Mouse (Mus musculus) mature B cell (primary cell): ENCODE data around the gene Mapk8.
"Not testable (repeated sequence)": the region's sequence is repeated elsewhere in the genome, so short reads cannot be mapped to it uniquely, and the experiment has no call there.

Experiments
- in situ Hi-C: fragments of 300-500 bp; cut with MboI; formaldehyde crosslinking; loops from 2 replicates; pipeline ENCODE4 v1.14.3; 2019

The Mapk8 gene

DNA sequence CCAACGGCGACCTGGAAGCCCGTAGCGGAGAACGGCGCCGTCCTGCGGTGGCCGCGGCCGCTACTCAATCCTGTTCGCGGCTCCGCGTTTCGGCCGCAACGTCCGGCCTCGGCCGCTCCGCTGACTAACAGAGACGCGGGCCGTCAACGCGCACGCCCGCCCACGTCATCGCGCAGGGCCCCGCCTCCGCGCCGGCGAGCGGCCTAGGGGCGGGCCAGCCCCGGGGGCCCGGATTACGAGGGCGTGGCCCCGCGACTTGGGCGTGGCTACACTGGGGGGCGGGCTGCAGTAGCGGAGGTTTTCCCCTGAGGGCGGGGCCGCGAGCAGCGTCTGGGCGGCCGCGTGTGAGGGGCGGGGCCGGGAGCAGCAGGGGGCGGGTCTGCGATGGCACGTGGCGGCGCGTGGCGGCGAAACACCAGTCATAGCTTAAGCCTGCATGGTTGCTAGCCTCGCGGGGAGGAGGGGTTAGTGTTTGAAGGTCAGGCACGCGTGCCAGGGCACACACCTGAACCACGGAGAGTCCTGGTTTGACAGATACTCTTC, at the start of gene Mapk8:
Mapk8 (minus strand) TSS at position 132 of the 543 bp plus-strand sequence.
- in situ Hi-C loops, result no loop called here

DNA sequence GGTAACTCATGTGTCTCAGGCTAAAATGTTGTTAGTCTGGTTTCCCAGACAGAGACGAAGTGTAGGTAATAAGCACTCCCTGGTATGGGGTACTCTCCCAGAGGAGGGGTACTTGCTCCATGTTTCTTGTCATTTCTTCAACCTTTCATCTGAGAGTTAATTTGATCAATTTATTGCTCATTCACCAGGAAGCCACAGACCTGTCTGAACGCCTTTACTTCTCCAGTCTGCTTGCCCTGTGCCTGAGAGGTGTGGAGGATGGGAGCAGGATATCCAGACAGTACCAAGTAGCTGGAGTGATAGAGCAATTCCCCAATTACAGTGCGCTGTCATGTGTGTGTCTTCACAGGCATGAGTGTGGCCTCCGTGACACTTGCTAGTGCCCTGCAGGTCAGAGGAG, 48.3 kb upstream of the Mapk8 start:
- in situ Hi-C loops, result no loop called here

DNA sequence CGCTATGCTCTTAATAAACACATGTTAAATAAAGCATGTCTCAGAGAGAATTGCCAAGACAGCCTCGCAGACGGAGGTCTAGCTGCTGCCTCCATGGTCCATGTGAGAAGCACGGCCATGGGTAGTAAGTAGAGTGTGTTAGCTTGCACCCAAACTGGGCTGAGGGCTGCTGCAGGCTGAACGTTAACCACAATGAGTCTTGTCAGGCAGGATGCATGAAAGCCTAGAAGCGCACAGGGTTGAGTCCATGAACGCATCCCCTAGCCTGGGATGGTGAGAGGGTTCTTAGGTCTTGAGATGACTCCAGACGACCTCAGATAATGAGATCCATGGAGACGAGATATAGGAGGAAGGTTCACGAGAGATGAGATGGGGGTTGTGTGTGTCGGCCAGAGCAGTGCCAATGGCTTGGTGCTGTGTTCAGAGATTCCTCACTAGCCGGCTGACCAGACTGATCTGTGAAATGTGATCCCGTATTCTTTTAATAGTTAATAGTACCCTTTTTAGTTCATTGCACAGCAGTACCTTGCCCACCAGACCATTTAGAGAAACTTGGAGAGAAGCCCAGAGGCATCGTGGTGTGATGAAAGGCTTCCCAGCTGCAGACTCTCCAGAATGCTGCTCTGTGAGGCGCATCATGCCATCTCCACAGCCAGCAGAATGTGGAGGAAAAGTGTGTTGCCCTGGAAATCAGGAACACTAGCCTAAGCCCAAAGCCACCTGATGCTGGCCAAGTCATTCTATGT, 41.0 kb upstream of the Mapk8 start:
- in situ Hi-C loops, result no loop called here

DNA sequence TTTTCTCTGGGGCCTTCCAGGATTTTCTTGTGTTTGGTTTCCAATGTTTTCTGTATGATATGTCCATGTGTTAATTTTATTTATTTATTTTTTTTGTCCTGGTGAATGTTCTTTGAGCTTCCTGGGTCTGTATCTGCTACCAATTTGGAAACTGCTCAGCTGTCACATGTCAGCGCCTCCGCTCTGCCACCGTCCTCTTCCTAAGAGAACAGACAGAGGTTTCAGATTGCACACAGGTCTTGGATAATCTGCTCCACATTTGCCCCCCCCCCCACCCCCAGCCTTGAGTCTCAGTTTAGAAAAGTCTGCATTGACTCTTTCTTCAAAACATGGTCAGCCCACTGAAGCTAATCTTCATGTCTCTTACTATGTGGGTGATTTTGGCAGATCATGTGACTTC, 35.0 kb upstream of the Mapk8 start:
- in situ Hi-C loops, result no loop called here

DNA sequence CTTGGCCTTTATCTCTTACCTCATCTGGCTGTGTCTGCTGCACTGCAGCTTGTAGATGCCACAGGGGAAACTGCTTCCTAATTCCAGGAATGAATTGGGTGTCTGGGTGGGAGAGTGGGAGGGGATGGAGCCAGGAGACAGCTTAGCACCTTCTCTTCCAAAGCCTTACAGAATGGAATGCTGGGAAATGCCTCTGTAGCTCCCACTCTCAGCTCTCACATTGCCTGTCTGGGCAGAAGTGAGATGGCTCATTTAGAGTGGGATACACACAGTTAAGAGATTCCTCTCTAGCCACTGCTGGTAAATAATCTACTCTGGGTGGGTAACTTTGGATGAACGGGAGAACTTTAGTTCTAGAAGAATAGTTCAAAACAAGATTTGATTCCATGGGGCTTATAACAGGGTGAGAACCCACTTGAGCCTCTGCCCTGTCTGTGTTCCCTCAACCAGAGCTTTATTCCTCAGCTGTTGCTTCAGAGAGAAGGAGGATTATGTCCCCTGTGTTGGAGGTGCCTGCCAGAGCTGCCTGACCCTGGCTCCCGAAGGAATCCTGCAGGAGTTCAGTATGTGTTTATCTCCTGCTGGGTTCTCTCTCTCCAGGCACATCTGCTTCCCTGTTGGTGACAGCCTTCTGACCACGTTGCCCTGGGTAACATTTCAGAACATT, 29.3 kb upstream of the Mapk8 start:
- in situ Hi-C loops, result no loop called here

DNA sequence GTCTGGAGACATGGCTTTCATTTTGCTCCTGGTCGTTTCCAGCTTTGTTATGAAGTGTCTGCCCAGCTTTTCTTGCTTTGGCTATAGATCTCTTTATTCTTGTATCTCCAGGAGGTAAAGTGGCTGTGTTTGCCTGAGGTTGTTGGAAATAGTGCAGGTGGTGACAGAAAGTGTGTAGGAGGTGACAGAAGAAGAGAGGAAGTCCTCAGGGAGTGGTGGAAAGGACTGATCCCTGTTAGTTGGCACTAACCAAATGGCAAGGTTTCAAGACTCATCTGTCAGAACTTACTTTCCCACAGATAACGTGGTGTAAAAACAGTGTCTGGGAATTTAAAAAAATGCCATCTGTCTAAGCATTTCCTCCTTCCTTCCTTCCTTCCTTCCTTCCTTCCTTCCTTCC, 27.5 kb upstream of the Mapk8 start:
- in situ Hi-C loops, result no loop called here

DNA sequence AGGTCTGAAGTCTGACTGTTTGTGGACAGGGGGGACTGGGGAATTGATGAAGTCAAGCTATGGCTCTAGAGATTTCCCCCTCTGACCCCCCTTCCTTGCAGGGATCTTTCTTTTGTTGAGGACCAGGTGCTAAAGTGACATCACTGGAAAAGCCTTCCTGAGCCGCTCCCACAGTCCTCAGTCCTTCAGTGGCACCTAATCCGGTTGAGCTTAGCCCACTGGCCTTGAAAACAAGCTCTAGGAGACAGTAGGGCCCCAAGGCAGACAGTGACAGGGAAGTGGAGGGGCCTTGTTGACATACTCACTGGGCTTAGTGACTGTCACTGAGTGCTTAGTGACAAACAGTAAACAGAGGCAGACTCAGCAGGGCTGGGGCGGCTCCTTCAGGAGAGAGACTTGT, 24.4 kb upstream of the Mapk8 start, which contains the start of gene Frmpd2:
Frmpd2 (plus strand) TSS at position 366 of the 400 bp plus-strand sequence.
- in situ Hi-C loops, result no loop called here

DNA sequence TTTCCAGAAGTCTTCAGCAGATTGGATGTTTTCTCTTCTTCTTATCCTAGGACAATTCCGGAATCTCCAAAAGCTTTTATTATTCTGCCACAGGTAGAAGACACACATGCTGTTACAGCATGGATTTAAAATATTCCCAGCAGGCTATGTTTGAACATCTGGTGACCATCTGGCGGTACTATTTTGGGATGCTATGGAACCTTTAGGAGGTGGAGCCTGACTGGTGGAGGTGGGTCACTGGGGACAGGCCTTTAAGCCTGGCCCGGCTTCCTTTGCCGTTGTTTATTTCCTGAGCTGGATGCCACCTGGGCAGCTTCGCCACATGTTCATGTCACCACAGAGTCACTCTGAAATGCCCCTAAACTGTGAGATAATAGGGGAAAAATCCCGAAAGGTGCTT, 20.8 kb upstream of the Mapk8 start:
- in situ Hi-C loops, result no loop called here

DNA sequence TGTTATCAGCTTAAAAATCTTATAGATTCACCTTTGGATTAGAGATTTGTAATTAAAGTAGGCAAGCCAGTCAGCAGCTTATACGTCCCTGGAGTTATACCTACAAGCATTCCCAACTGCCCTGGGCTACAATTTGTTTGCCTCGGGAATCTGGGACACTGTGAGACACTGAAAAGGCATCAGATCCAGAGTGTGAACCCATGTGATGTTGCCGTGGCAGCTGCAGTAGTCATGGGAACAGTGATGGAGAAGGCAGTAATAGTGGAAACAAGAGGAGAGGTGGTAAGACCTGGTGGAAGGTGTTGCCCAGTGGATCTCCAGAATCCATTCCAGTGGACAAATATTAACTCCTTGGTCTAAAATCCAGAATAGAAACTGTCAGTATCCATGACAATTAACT, 16.7 kb upstream of the Mapk8 start:
- in situ Hi-C loops, result no loop called here

DNA sequence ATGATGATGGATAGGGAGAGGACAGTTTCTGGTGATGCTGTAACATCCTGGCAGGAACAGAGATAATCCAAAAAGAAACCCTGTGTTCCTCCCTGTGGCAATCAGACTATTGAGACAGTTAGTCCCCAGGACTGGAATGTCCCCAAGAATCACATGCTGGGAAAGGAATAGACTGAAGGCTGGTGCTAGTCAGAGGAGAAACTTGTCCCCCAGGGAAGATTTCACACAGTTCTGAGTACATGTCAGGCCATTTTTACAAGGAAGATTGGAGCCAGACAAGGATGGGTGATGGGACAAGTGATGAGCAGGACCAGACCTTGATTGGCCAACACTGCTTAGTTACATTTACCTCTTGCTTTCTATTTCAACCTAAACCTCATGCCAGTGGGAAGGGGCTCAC, 3.4 kb upstream of the Mapk8 start:
- in situ Hi-C loops, result no loop called here

DNA sequence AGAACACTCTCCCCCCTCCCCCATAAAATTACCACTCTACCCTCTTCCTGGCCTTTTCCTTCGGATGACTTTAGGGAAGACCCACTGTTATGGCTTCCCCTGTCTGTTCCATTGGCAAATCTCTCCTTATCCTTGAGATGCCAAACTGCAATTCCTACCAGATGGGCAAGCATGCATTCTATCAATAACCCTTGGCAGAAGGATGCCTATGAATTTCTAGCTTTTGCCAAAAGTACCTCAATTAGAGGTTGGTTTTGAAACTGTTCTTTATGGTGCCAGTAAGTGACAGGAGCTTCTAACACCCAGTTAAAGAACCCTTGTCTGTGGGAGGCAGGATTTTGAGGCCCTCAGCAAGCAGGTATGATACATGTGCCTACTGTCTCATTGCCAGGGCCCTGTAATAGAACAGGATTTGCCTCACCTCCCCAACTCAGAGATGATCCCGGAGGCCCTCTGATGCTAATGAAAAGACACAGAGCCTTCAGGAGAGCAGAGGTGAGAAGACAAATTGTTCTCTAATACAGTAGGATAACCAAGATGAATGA, 2.4 kb upstream of the Mapk8 start:
- in situ Hi-C loops, result no loop called here

DNA sequence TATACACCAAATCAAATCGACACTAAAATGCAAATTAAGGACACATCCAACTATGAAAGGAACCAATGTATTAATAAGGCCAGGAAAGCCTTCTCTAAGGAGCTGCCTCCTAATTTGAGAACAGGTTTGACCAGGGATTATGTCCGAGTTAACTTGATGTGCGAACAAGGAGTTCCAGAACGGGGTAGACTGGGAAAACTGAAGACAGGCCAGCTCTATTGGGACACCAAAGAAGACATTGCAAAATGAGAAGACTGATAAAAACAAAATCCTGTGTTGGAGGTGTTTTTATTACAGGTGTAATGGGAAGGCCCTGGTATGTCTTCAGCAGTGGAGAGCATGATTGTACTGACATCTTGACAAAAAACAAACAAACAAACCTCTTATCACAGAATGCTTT, 1.3 kb upstream of the Mapk8 start:
- in situ Hi-C loops, result no loop called here

DNA sequence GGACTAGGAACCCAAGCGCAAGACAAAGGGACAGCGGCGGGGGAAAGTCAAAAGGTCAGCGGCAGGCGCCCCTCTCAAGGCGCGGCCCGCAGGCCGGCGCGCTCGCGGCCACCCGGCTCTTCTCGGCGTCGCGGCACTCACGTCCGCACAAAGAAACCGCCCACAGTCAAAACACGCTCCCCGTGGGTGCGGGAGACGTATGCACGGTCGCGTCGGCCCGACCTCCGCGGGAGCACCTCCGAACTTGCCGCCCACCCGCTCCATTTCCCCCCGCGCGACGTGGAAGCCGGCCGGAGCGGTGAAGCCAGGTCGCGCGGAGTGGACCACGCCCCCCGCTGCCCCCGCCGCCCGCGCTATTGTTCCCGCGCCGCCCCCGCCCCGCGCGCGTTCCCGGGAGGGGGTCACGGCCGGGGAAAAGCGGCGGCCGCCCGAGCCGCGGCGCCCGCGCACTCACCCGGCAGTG, 366 bp downstream of the Mapk8 start:
- in situ Hi-C loops, result no loop called here

DNA sequence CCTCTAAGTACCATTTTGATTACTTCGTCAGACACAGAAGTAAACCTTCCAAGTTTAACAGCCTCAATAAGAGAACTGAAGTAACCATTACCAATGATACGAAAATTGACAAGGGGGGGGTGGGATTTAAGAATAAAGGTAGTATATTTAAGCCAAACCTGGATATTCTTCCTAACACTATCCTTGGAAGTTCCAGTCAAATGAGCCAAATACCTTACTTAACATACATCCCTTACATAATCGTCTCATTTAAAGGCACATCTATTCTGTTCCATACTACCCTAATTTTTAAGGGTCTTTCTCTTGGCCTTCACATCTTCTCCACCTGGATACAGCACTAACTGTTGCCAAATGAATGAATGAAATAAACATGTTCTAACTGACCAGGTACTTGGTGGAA, 996 bp downstream of the Mapk8 start:
- in situ Hi-C loops, result no loop called here

DNA sequence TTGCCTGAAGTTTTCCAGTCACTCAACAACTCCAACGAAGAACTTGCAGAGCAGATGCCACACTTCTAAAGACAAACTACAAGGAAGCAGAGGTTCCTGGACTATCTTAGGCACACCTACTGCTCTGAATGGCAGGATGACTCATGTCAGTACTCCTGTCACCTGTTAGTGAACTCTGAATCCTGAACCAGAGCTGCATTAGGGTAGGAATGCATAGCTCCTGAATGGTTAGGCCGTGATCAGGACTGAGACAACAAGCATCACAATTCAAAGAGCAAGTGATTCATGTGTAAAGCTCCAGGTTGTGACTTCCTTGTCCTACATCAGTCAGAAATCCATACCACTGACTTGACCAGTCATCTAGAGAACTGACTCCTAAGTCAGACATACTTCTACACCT, 3.2 kb downstream of the Mapk8 start:
- in situ Hi-C loops, result no loop called here

DNA sequence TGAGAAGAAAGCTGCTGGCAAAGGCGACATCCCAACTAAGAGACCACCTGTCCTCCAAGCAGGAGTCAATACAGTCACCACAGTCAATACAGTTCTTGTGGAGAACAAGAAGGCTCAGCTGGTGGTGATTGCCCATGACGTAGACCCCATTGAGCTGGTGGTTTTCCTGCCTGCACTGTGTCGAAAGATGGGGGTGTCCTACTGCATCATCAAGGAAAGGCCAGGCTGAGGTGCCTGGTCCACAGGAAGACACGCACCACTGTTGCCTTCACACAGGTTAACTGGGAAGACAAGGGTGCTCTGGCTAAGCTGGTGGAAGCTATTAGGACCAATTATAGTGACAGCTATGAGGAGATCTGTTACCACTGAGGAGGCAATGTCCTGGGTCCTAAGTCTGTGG, 14.5 kb downstream of the Mapk8 start:
- in situ Hi-C loops, result not testable (repeated sequence)

DNA sequence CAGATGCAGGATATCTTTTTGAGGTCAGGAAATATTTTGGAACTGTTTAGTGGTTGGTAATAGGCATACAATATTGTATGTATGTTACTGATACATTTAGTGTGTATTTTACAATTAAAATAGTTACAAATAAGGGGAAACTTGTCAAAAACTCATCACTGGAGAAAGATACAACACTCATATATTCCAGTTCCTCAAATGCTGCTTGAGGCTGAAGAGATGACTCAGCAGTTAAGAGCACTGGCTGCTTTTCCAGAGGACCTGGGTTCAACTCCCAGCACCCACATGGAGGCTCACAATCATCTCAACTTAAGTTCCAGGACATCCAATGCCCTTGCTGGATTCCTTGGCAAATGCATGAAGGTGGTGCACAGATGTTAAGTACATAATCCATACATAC, 22.8 kb downstream of the Mapk8 start:
- in situ Hi-C loops, result no loop called here

DNA sequence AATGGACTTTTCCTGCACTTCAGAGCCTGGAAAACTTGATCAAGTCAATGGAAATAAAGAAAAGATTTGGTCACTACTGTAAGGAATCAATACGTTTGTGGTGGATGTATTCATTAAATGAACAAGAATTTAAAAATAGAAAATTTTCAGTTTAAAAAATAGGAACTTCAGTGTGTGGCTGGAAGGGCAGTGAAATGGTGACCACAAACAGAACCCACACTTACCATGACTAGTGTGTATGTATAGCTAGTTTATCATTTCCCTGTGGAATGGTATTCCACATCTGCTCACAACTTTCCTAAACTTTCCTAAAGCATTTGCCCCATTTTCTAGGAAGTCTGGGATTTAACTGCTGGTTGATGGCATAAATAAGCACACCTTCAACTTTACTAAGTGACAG, 24.0 kb downstream of the Mapk8 start:
- in situ Hi-C loops, result no loop called here

DNA sequence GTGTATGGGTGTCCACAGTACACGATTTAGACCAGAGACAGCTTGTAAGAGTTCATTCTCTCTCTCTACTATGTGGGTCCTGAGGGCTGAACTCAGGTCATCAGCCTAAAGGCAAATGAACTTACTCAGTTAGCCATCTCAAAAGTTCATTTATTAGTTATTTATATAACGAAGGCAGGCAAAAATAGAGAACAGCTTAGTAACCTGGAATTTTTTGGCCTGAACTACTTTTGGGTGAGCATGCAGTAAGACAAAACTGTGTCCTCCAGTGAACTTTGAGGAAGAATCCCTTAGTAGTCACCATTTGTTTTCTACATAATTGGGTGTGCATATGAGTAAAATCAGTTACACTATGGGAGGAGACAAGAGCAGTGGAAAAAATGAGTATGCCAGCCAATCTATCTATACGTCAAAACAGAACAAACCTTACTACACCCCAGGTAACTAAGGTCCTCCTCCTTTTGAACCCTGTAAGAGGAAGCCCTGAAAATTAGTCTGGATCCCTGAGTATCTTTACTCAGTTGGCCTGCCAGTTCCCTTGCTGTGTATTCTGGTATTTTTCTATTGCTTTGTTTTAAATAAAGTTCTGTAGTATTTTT, 28.5 kb downstream of the Mapk8 start:
- in situ Hi-C loops, result no loop called here

DNA sequence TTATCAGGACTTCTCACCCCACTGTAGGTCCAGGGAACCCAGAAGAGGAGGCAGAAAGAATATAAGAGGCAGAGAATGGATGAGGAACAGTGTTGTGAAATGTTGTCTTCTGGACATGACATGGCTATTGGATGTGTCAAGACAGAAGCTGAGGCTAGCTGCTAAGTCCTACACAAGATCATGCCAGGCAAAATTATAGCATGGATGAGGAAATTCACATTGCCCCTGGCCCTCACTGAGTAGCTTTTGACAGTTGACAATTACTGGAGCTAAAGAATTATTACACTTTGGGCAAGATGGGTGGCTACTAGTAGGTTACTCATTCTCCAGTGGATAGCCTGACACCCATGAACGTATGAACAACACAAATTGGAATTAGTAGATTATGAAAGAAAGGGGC, 31.2 kb downstream of the Mapk8 start:
- in situ Hi-C loops, result no loop called here

DNA sequence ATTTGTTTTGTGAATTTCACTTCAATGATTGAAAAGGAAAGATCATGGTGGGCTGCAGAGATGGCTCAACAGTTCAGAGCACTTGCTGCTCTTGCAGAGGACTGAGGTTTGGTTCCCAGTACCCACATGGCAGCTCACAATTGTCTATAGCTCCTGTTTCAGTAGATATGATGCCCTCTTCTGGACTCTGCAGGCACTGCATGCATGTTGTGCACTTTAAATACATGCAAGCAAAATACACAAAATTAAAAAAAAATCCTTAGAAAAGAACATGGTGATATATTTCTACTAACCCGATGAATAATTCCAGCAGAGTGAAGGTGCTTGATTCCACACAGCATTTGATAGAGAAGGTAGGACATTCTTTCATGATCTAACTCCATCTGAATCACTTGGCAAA, 44.6 kb downstream of the Mapk8 start:
- in situ Hi-C loops, result no loop called here

DNA sequence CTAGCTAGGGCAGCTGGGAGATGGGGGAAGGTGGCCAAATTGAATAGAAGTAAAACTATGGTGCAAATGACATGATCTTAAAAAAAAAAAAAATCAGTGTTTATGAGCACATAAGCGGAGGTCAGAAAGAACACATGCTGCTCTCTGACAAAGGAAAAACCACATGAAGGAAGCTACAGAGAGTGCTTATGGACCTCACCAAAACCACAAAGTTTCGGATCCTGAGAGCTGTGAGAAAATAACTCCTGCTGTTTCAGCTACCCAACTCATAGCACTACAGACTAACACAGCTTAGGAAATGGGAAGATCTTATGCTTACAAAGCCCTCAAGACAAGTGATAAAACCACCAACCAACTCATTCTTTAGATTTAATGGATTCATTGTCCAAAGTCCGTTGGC, 46.9 kb downstream of the Mapk8 start:
- in situ Hi-C loops, result no loop called here
